Mouse (Mus musculus) spleen, postnatal 0 days (tissue): ENCODE results near the gene Slx4. TPM values are rescaled to one million over a fixed set of nuclear protein-coding genes. Genes with fewer than 3 reads are reported as not detected.

Experiments
- polyA plus RNA-seq: library from polyadenylated mRNA; unstranded; fragments of >200 nt; fragmentation: Nextera tagmentation; extraction: Ambion mirVana; gene quantifications from 2 replicates; pipeline ENCODE4 v1.2.1, GENCODE M21; 2015

Gene Slx4
- 8.3 and 8.5 TPM in 2 replicates for polyA plus RNA-seq

DNA sequence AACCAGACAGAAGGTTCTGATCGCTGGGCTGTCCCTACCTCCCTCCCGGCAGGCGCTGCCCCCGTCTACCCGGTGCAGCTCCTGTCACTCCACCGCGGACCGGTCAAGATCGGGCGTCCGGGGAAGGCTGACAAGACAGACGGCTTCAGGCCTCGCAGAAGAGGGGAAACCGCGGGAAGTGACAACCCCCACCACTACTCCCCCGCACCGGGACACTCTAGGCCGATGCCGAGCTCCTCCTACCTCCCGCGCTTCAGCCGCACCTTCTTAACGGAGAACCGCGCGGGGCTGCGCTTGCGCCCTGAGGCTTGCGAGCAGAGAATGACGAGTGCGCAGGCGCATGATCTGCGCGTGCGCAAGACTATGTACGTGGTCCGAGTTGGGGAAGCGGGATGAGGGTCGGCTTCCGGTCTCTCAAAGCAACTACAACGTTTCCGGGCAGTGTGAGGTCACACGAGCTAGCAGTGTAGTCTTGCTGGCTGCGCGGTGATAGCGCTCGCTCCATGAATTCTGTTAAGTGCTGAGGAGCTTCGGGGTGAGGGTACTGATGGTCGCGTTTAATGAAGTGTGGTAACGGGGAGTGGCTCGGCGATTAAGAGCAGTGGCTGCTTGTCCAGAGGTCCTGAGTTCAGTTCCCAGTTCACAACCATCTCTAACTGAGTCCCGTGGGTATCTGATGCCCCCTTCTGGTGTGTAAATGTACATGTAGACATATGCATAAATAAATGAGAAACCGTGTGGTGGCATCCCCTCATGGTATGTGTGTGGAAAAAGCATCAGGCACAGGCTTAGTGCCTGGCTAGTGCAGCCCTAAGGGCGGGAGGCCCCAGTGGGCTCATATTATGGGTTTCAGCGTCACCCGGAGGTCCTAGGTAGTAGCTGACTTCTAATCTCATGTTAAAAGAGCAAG, at the start of gene Slx4:
Gene Slx4, minus strand, starts transcription at position 282 of the 910 bp plus-strand sequence.

DNA sequence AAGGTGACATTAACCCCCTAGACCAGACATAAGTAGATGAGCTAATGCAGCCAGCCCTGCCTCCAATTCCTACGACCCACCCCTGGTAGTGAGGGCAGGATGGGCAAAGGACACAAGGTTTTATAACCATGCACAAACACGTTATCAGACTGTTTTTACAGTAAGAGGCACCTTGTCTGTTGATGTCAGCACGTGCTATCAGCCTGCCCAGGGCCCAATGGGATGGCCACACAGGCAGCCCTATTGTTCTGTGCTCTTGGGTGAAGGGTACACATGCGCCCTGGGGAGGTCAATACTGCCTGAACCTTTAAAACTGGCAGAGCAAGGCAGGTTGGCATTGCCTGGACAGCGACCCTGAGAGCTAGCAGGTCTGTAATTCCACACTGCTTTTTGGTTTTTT, 33.2 kb upstream of the Slx4 start, which contains the start of gene Dnase1:
Gene Dnase1, plus strand, starts transcription at position 136 of the 400 bp plus-strand sequence.

GRCm38 (mm10) chr16:3976251-3976671, 27.3 kb downstream of the Slx4 start, which contains the start of gene Nlrc3:
Gene Nlrc3 (minus strand): TSS chr16:3976632.

Other genes with a start within 250 kb of the Slx4 start
- gene Olfr15, start 172.9 kb downstream of the Slx4 start, polyA plus RNA-seq = 0.05 TPM in 1 of 2 replicates, not detected in the other
- gene Zfp174, start 156.5 kb downstream of the Slx4 start, polyA plus RNA-seq = 0.25 and 0.40 TPM in 2 replicates
- 24.0 and 29.9 TPM in 2 replicates for gene Naa60, start 131.4 kb downstream of the Slx4 start, polyA plus RNA-seq
- 2.1 and 3.5 TPM in 2 replicates for gene Zfp597, start 119.2 kb downstream of the Slx4 start, polyA plus RNA-seq
- 0.38 and 1.2 TPM in 2 replicates for gene Gm20695, start 119.1 kb downstream of the Slx4 start, polyA plus RNA-seq
- gene 1700037C18Rik, start 95.1 kb downstream of the Slx4 start, polyA plus RNA-seq = 6.1 and 6.3 TPM in 2 replicates
- 16.4 and 17.4 TPM in 2 replicates for gene Cluap1, start 95.0 kb downstream of the Slx4 start, polyA plus RNA-seq
- 0.82 and 1.5 TPM in 2 replicates for gene Nlrc3, start 27.1 kb downstream of the Slx4 start, polyA plus RNA-seq
- 0.75 and 1.4 TPM in 2 replicates for gene Dnase1, start 33.2 kb upstream of the Slx4 start, polyA plus RNA-seq
- 49.4 and 53.1 TPM in 2 replicates for gene Trap1, start 74.1 kb upstream of the Slx4 start, polyA plus RNA-seq
- 18.8 and 29.4 TPM in 2 replicates for gene Crebbp, start 210.2 kb upstream of the Slx4 start, polyA plus RNA-seq